Mouse (Mus musculus): ENCODE results near the gene Mapk12.

DNA sequence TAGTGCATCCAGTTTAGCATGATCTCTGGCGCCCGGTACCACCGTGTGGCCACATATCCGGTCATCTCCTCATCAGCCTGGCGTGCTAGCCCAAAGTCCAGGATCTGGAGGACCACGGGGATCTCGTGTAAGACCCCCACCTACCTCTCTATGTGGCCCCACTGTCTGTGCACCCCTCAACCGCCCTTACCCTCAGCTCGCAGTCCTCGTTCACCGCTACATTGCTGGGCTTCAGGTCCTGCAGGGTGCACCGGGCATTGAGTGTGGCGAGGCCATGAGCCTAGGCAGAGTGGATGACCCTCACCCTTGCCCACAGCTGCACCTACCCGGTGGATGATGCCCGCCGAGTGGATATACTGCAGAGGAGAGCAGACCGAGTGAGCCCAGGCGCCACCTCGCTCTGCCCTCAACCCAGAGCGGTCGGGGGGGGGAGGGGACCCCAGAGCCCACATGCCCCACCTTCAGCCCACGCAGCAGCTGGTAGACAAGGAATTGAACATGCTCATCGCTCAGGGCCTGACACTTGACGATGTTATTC lies 5.4 kb upstream of the Mapk12 start:
- no peak for TF ChIP-seq GATA1 (IDR thresholded peaks at IDR 0.05; ENCODE audit: low read depth, low read length)
- TF ChIP-seq POLR2AphosphoS2 (IDR thresholded peaks at IDR 0.05; ENCODE audit: low read length): no peak
- no peak for TF ChIP-seq MAZ (IDR thresholded peaks at IDR 0.05; ENCODE audit: low read depth, low read length)
- TF ChIP-seq EP300 (IDR thresholded peaks at IDR 0.05; ENCODE audit: low read depth in 1 of 2, low read length in 2 of 2): no peak
- TF ChIP-seq MEF2A (IDR thresholded peaks at IDR 0.05; ENCODE audit: extremely low read depth, insufficient replicate concordance, low read depth, low read length, poor library complexity, severe bottlenecking): no peak
- TF ChIP-seq CTCF (IDR thresholded peaks at IDR 0.05 in 2 of 3, conservative IDR thresholded peaks at IDR 0.05 in 1 of 3; ENCODE audit: control insufficient read depth in 1 of 3, insufficient read depth in 1 of 3, low read depth in 2 of 3, low read length in 3 of 3, poor library complexity in 1 of 3, severe bottlenecking in 1 of 3): no peak

All from MEL (cell line).